8 mouse cellular contexts compared by ENCODE assay signal in genomic region chr1:157554686-157555530, GRCm38 (mm10). TPM values are rescaled to one million over a fixed set of nuclear protein-coding genes. Genes with fewer than 3 reads are reported as not detected.
DNase-seq lines count a peak whose midpoint lies in the region; ATAC-seq and TF ChIP-seq lines count a peak whose summit lies in the region.

No protein-coding gene starts in this region.

- no peaks in the 10 kb centered on the region for H3K4me1 ChIP-seq in heart, postnatal 0 days (ENCODE audit: control insufficient read depth, insufficient read depth)
- H3K4me1 ChIP-seq in hindbrain, embryonic 13.5 days (replicated peaks), result peaks cover 21% of the 10 kb centered on the region
- no peaks in the 10 kb centered on the region for H3K4me1 ChIP-seq in midbrain, embryonic 11.5 days (ENCODE audit: control insufficient read depth, insufficient read depth, low read length)

- H3K27ac ChIP-seq in heart, postnatal 0 days (ENCODE audit: low read depth), result no peak overlapping the region
- no peak overlapping the region for H3K27ac ChIP-seq in hindbrain, embryonic 13.5 days
- H3K27ac ChIP-seq in midbrain, embryonic 11.5 days (ENCODE audit: low read depth, low read length), result no peak overlapping the region

- H3K9ac ChIP-seq in heart, postnatal 0 days (replicated peaks; ENCODE audit: low read depth, low read length), result no peak overlapping the region
- H3K9ac ChIP-seq in hindbrain, embryonic 13.5 days, result peak overlapping the region; percentile 43; the same call in 1 of the 2 replicates
- peak overlapping the region; percentile 6; the same call in 1 of the 2 replicates for H3K9ac ChIP-seq in midbrain, embryonic 11.5 days (ENCODE audit: low read length)

- no peaks in the 10 kb centered on the region for H3K36me3 ChIP-seq in heart, postnatal 0 days (replicated peaks; ENCODE audit: control insufficient read depth, insufficient read depth, low read length)
- H3K36me3 ChIP-seq in hindbrain, embryonic 13.5 days, result no peaks in the 10 kb centered on the region
- no peaks in the 10 kb centered on the region for H3K36me3 ChIP-seq in midbrain, embryonic 11.5 days (ENCODE audit: control insufficient read depth, insufficient read depth, low read length)

- H3K9me3 ChIP-seq in heart, postnatal 0 days (replicated peaks; ENCODE audit: control insufficient read depth, low read length), result no peaks in the 10 kb centered on the region
- no peaks in the 10 kb centered on the region for H3K9me3 ChIP-seq in hindbrain, embryonic 13.5 days
- no peaks in the 10 kb centered on the region for H3K9me3 ChIP-seq in midbrain, embryonic 11.5 days (ENCODE audit: control insufficient read depth, low read length)

- peak overlapping the region; percentile 51 for H3K4me2 ChIP-seq in heart, postnatal 0 days (ENCODE audit: low read depth, low read length)
- H3K4me2 ChIP-seq in hindbrain, embryonic 13.5 days, result peak overlapping the region; percentile 42
- H3K4me2 ChIP-seq in midbrain, embryonic 11.5 days, result peak overlapping the region; percentile 19

- no peak; the same call in 1 of the 2 replicates for ATAC-seq in heart, postnatal 0 days (ENCODE audit: insufficient read depth, low read depth)
- peak; percentile 54 for ATAC-seq in common myeloid progenitor, adult 5-6 weeks (replicated peaks; ENCODE audit: low read depth, poor library complexity, severe bottlenecking)
- ATAC-seq in hindbrain, embryonic 13.5 days (ENCODE audit: low FRiP score), result 0 out of 2 replicates have a peak, but pooled peaks have one; percentile 15
- no peak for ATAC-seq in midbrain, embryonic 11.5 days (ENCODE audit: low FRiP score)

- no peak for TF ChIP-seq EP300 in heart, postnatal 0 days (IDR thresholded peaks at IDR 0.05; ENCODE audit: low read depth)

- H3K27me3 ChIP-seq in heart, postnatal 0 days (ENCODE audit: control insufficient read depth, insufficient read depth, low read length), result peaks cover 15% of the 10 kb centered on the region
- peaks cover 22% of the 10 kb centered on the region; the same call in 1 of the 2 replicates for H3K27me3 ChIP-seq in hindbrain, embryonic 13.5 days
- H3K27me3 ChIP-seq in midbrain, embryonic 11.5 days (ENCODE audit: control insufficient read depth, insufficient read depth, low read length), result no peaks in the 10 kb centered on the region; the same call in 1 of the 2 replicates

- TF ChIP-seq CTCF in heart, postnatal 0 days (IDR thresholded peaks at IDR 0.05; ENCODE audit: low read depth), result no peak

- intact Hi-C loops in heart, postnatal 14 days (cut with DNase I), result loop anchor here (5.0 kb wide), 1 partner anchor 1097 kb away; no protein-coding TSS in a partner anchor

- 24% methylated on average over 27 of the region's 27 CpGs for WGBS in heart, postnatal 0 days
- WGBS in hindbrain, embryonic 13.5 days, result 29% methylated on average over 27 of the region's 27 CpGs
- WGBS in midbrain, embryonic 11.5 days, result 28% methylated on average over 27 of the region's 27 CpGs

- no peak overlapping the region; the same call in 1 of the 2 replicates for H3K4me3 ChIP-seq in heart, postnatal 0 days (ENCODE audit: low read depth, low read length)
- peak overlapping the region; percentile 12; the same call in 1 of the 2 replicates for H3K4me3 ChIP-seq in hindbrain, embryonic 13.5 days
- 0 out of 2 replicates have a peak overlapping the region, but pooled peaks have one; percentile 5 for H3K4me3 ChIP-seq in midbrain, embryonic 11.5 days (ENCODE audit: low read depth, low read length)

- no peak for DNase-seq in heart, postnatal 0 days (ENCODE audit: low spot score)
- DNase-seq in heart, postnatal 14 days, result no peak
- DNase-seq in midbrain, embryonic 11.5 days (ENCODE audit: low spot score, missing footprints), result no peak
- no peak for DNase-seq in frontal cortex, postnatal 25 days (ENCODE audit: low spot score in 2 of 2)
- DNase-seq in right cerebral cortex, postnatal 25 days, result no peak
- no peak for DNase-seq in right cerebral cortex, postnatal 10 days (ENCODE audit: low spot score in 2 of 2)

RNA-seq across cellular contexts. Expression of gene Sec16b, which starts 48.4 kb away (rescaled TPM):
- 1.1 and 1.3 TPM in 2 replicates for total RNA-seq in heart, postnatal 0 days (2014; rRNA removed; ENCODE audit: low replicate concordance)
- 0.91 and 0.94 TPM in 2 replicates for polyA plus RNA-seq in heart, postnatal 0 days (2015; fragmentation: Nextera tagmentation; extraction: Ambion mirVana)
- total RNA-seq in heart, postnatal 14 days (2021), result 1 to 10 TPM; 1.1 to 1.5 TPM
- total RNA-seq in common myeloid progenitor, adult 5-6 weeks (2017), result 0.19 and 0.37 TPM in 2 replicates
- polyA plus RNA-seq in hindbrain, embryonic 13.5 days (2015; fragmentation: Nextera tagmentation; extraction: Ambion mirVana), result 0.31 and 0.35 TPM in 2 replicates
- 0.55 and 0.80 TPM in 2 replicates for polyA plus RNA-seq in midbrain, embryonic 11.5 days (2014; fragmentation: Nextera tagmentation; extraction: Ambion mirVana)

Comparison
In these comparisons a context has a peak if more than half of its experiments do, and no peak if none do; other contexts are left out.
1. ATAC-seq: peak in common myeloid progenitor, adult 5-6 weeks (single experiment) and hindbrain, embryonic 13.5 days (single experiment); none in heart, postnatal 0 days (single experiment) and midbrain, embryonic 11.5 days (single experiment).
2. Peak in every context shown above with its lines, with median percentiles within 50 percentile points of each other: H3K4me2 ChIP-seq.